18 mouse cellular contexts compared by ENCODE assay signal in genomic region chr1:106093813-106094212, GRCm38 (mm10).
DNase-seq lines count a peak whose midpoint lies in the region; TF ChIP-seq lines count a peak whose summit lies in the region.
"Had no signal": no experiment of that assay in that cellular context is flagged by ENCODE, and none has a peak within 500 bp of the region (broad histone marks: within the 10 kb centered on the region; RNA-seq: fewer than 3 reads in every experiment).

No protein-coding gene starts in this region.

- peak; percentile 25 for DNase-seq in kidney, adult 2 months
- DNase-seq in kidney, adult 11 months = no peak
- DNase-seq in lung, adult 18-20 months = peak; percentile 26 to 44
- no peak for DNase-seq in lung, adult 2 months
- DNase-seq in lung, postnatal 10 days = peak; percentile 41
- DNase-seq in testis, postnatal 10 days (ENCODE audit: low spot score) = no peak
- no peak for DNase-seq in frontal cortex, postnatal 14 days (ENCODE audit: low spot score in 2 of 2)
- DNase-seq: adrenal gland, postnatal 10 days; B cell, adult 2 months; cerebellum, adult 11 months; cerebellum, adult 9-10 months; cerebellum, postnatal 25 days; gastrocnemius, postnatal 14 days; heart, adult 2 months; heart, postnatal 14 days had no signal

- no peaks in the 10 kb centered on the region for H3K27me3 ChIP-seq in kidney, adult 2 months (replicated peaks; ENCODE audit: control insufficient read depth, insufficient read depth, low read length)
- H3K27me3 ChIP-seq: embryonic facial prominence, embryonic 12.5 days; heart, embryonic 15.5 days had no signal

- no peak overlapping the region for H3K4me3 ChIP-seq in kidney, adult 2 months (ENCODE audit: insufficient read depth, low read depth, low read length)
- no peak overlapping the region for H3K4me3 ChIP-seq in lung, adult 2 months (replicated peaks; ENCODE audit: extremely low read depth, low read depth, low read length)
- H3K4me3 ChIP-seq: embryonic facial prominence, embryonic 12.5 days; heart, adult 2 months; heart, embryonic 15.5 days had no signal

- 47% methylated on average over 4 of the region's 4 CpGs for WGBS in kidney, adult 2 months
- WGBS in lung, adult 2 months = 56% methylated on average over 4 of the region's 4 CpGs

- TF ChIP-seq POLR2A in kidney, adult 2 months (IDR thresholded peaks at IDR 0.05; ENCODE audit: low read depth, low read length) = no peak
- TF ChIP-seq POLR2A in lung, adult 2 months (IDR thresholded peaks at IDR 0.05; ENCODE audit: borderline replicate concordance, extremely low read depth, low read depth, low read length) = no peak

- no peak for TF ChIP-seq CTCF in kidney, adult 2 months (conservative IDR thresholded peaks at IDR 0.05; ENCODE audit: insufficient read depth, insufficient read length, low read depth, low read length)
- TF ChIP-seq CTCF in lung, adult 2 months (IDR thresholded peaks at IDR 0.05; ENCODE audit: insufficient read depth, low read length) = no peak

- no peaks in the 10 kb centered on the region for H3K4me1 ChIP-seq in kidney, adult 2 months (ENCODE audit: control insufficient read depth, insufficient read depth, low read length)
- peaks cover 3% of the 10 kb centered on the region for H3K4me1 ChIP-seq in lung, adult 2 months (ENCODE audit: control insufficient read depth, insufficient read depth, low read length)
- H3K4me1 ChIP-seq: embryonic facial prominence, embryonic 12.5 days; heart, embryonic 15.5 days had no signal

- H3K27ac ChIP-seq in kidney, adult 2 months (ENCODE audit: insufficient read depth, low read depth, low read length) = no peak overlapping the region
- H3K27ac ChIP-seq: embryonic facial prominence, embryonic 12.5 days; heart, adult 2 months; heart, embryonic 15.5 days had no signal

- no peaks in the 10 kb centered on the region for H3K36me3 ChIP-seq in kidney, adult 2 months (ENCODE audit: control insufficient read depth, insufficient read depth, low read length)
- H3K36me3 ChIP-seq: embryonic facial prominence, embryonic 12.5 days; G1E; heart, embryonic 15.5 days had no signal

Comparison
In these comparisons a context has a peak if more than half of its experiments do, and no peak if none do; other contexts are left out.
1. DNase-seq: peak in kidney, adult 2 months (single experiment), lung, adult 18-20 months (2 of 2) and lung, postnatal 10 days (single experiment); none in kidney, adult 11 months (single experiment), lung, adult 2 months (single experiment), testis, postnatal 10 days (single experiment) and frontal cortex, postnatal 14 days (0 of 2).